Mouse (Mus musculus) heart, postnatal 0 days (tissue): ENCODE results near the gene Eif4a1. TPM values are rescaled to one million over a fixed set of nuclear protein-coding genes. Genes with fewer than 3 reads are reported as not detected.
"Not testable (repeated sequence)": the region's sequence is repeated elsewhere in the genome, so short reads cannot be mapped to it uniquely, and the experiment has no call there.

ENCODE experiments used
- ATAC-seq: fragments of 200-750 bp; cut with Nextera tagmentation; 2 replicates; pipeline ENCODE4 v1.8.0; 2017; ENCODE audit warnings: low read depth, moderate number of reproducible peaks, moderate library complexity; ENCODE audit not compliant: insufficient read depth
- DNase-seq: peaks from one replicate; pipeline ENCODE4 v3.0.0-alpha.2; 2016; ENCODE audit warnings: low spot score
- H3K27ac ChIP-seq: fragments of 300-500 bp; sonication (generic); 2 replicates; pipeline ENCODE4 v1.5.1; 2014; ENCODE audit warnings: low read depth, mild to moderate bottlenecking
- H3K27me3 ChIP-seq: fragments of 300-500 bp; sonication (generic); 2 replicates; pipeline ENCODE4 v1.6.1; 2014; ENCODE audit warnings: low read length, mixed read lengths; ENCODE audit not compliant: control insufficient read depth, insufficient read depth
- H3K36me3 ChIP-seq: fragments of 300-500 bp; sonication (generic); replicated peaks from 2 replicates; pipeline ENCODE4 v1.6.1; 2014; ENCODE audit warnings: low read length, mixed read lengths; ENCODE audit not compliant: control insufficient read depth, insufficient read depth
- H3K4me1 ChIP-seq: fragments of 300-500 bp; sonication (generic); 2 replicates; pipeline ENCODE4 v1.6.1; 2014; ENCODE audit warnings: antibody characterized with exemption; ENCODE audit not compliant: control insufficient read depth, insufficient read depth
- H3K4me2 ChIP-seq: fragments of 300-500 bp; sonication (generic); 2 replicates; pipeline ENCODE4 v1.6.1; 2014; ENCODE audit warnings: low read depth, mild to moderate bottlenecking, low read length, moderate library complexity
- H3K4me3 ChIP-seq: fragments of 300-500 bp; sonication (generic); 2 replicates; pipeline ENCODE4 v1.5.1; 2014; ENCODE audit warnings: low read depth, low read length
- H3K9ac ChIP-seq: fragments of 300-500 bp; sonication (generic); replicated peaks from 2 replicates; pipeline ENCODE4 v1.6.1; 2014; ENCODE audit warnings: low read depth, low read length, mixed read lengths
- H3K9me3 ChIP-seq: fragments of 300-500 bp; sonication (generic); replicated peaks from 2 replicates; pipeline ENCODE4 v1.6.1; 2016; ENCODE audit warnings: low read length; ENCODE audit not compliant: control insufficient read depth
- CTCF ChIP-seq: IDR thresholded peaks from 2 replicates; pipeline ENCODE4 v1.5.1; 2016; ENCODE audit warnings: antibody characterized with exemption, control low read depth, low read depth
- EP300 ChIP-seq: IDR thresholded peaks from 2 replicates; pipeline ENCODE4 v1.6.1; 2016; ENCODE audit warnings: antibody characterized with exemption, low read depth
- WGBS: fragments of 180-500 bp; shearing (Covaris S2); extraction: QIAGEN DNeasy Blood & Tissue Kit; methylation state at CpG from one replicate; pipeline ENCODE4 v1.1.7; 2014; 5-methylcytosine and 5-hydroxymethylcytosine counted together
- polyA plus RNA-seq: library from polyadenylated mRNA; unstranded; fragments of >200 nt; fragmentation: Nextera tagmentation; extraction: Ambion mirVana; gene quantifications from 2 replicates; pipeline ENCODE4 v1.2.1, GENCODE M21; 2015
- total RNA-seq: library from RNA; depleted of rRNA; stranded (reverse); fragments of >200 nt; gene quantifications from 2 replicates; pipeline ENCODE4 v1.2.3, GENCODE M21; 2014; ENCODE audit warnings: low replicate concordance

Gene Eif4a1
- total and polyA plus RNA-seq, 2 experiments from 2014 or later = 289 to 573 TPM

- Histone ChIP-seq H3K4me2 (no peak overlapping the region), H3K9ac (no peak overlapping the region), H3K4me3 (no peak overlapping the region), H3K27ac (no peak overlapping the region), H3K36me3 (no peaks in the 10 kb centered on the region), H3K27me3 (no peaks in the 10 kb centered on the region), H3K9me3 (no peaks in the 10 kb centered on the region), H3K4me1 (no peaks in the 10 kb centered on the region)
- DNase-seq (peak; percentile 48), ATAC-seq (no peak)
- WGBS = 34% methylated on average over 6 of the region's 6 CpGs
- TF ChIP-seq EP300 (no peak), CTCF (peak; percentile 91)
Measured at GRCm38 (mm10) chr11:69628286-69628685, 43.9 kb downstream of the Eif4a1 start.

- H3K4me2 ChIP-seq, H3K27ac ChIP-seq, H3K9ac ChIP-seq, ATAC-seq, H3K27me3 ChIP-seq, DNase-seq, H3K36me3 ChIP-seq, H3K9me3 ChIP-seq, H3K4me3 ChIP-seq: not testable (repeated sequence)
- H3K4me1 ChIP-seq = peaks cover 11% of the 10 kb centered on the region
- WGBS = 87% methylated on average over 2 of the region's 2 CpGs
Measured at GRCm38 (mm10) chr11:69624339-69624738, 47.9 kb downstream of the Eif4a1 start.

GRCm38 (mm10) chr11:69623006-69623405 lies 49.2 kb downstream of the Eif4a1 start:
- H3K9me3 ChIP-seq = no peaks in the 10 kb centered on the region
- ATAC-seq (no peak), DNase-seq (no peak)
- no peaks in the 10 kb centered on the region for H3K36me3 ChIP-seq
- no peak for TF ChIP-seq EP300
- TF ChIP-seq CTCF = no peak
- no peak overlapping the region for H3K9ac ChIP-seq
- 69% methylated on average over 4 of the region's 4 CpGs for WGBS
- H3K4me3 ChIP-seq = no peak overlapping the region
- no peak overlapping the region for H3K4me2 ChIP-seq
- peaks cover 11% of the 10 kb centered on the region for H3K4me1 ChIP-seq
- H3K27me3 ChIP-seq = no peaks in the 10 kb centered on the region
- no peak overlapping the region for H3K27ac ChIP-seq

GRCm38 (mm10) chr11:69622406-69622805 lies 49.8 kb downstream of the Eif4a1 start:
- Histone ChIP-seq H3K4me1 (peaks cover 11% of the 10 kb centered on the region), H3K27ac (peak overlapping the region; percentile 58; the same call in 1 of the 2 replicates), H3K9ac (peak overlapping the region; percentile 76), H3K36me3 (no peaks in the 10 kb centered on the region), H3K27me3 (no peaks in the 10 kb centered on the region), H3K4me2 (peak overlapping the region; percentile 80), H3K4me3 (peak overlapping the region; percentile 71), H3K9me3 (no peaks in the 10 kb centered on the region)
- 38% methylated on average over 6 of the region's 6 CpGs for WGBS
- TF ChIP-seq CTCF (no peak), EP300 (no peak)
- DNase-seq (no peak), ATAC-seq (no peak)

GRCm38 (mm10) chr11:69621571-69622268 lies 50.5 kb downstream of the Eif4a1 start, which contains the start of gene Sat2:
TSS of gene Sat2 (plus strand) at chr11:69622024.
- Histone ChIP-seq H3K4me2 (peak within 1 kb of the TSS; percentile 80), H3K36me3 (no peaks in the 10 kb centered on the region), H3K9ac (peak within 1 kb of the TSS; percentile 76), H3K27ac (peak within 1 kb of the TSS; percentile 58), H3K9me3 (no peaks in the 10 kb centered on the region), H3K4me3 (peak within 1 kb of the TSS; percentile 71), H3K4me1 (peaks cover 11% of the 10 kb centered on the region), H3K27me3 (no peaks in the 10 kb centered on the region)
- ATAC-seq (peak; percentile 85), DNase-seq (peak; percentile 74)
- no peak for TF ChIP-seq CTCF
- no peak for TF ChIP-seq EP300
- under 1% methylated on average over 20 of the region's 20 CpGs for WGBS
